Mouse (Mus musculus): ENCODE data around the gene Sall4.

GRCm38 (mm10) chr2:168738854-168739253 is 28.9 kb downstream of the Sall4 start:
- TF ChIP-seq ZNF384 (IDR thresholded peaks at IDR 0.05; ENCODE audit: low read depth, low read length) (no peak), CHD2 (IDR thresholded peaks at IDR 0.05; ENCODE audit: low read depth, low read length) (no peak), HCFC1 (IDR thresholded peaks at IDR 0.05; ENCODE audit: borderline replicate concordance, insufficient read depth, low read length) (no peak), MAFK (IDR thresholded peaks at IDR 0.05; ENCODE audit: insufficient read depth, low read depth, low read length) (no peak), ZC3H11A (IDR thresholded peaks at IDR 0.05; ENCODE audit: borderline replicate concordance, low read depth, low read length) (no peak; the same call in 1 of the 2 replicates)
